Comparison of ENCODE assay signal across 10 mouse cellular contexts in the genomic region with DNA sequence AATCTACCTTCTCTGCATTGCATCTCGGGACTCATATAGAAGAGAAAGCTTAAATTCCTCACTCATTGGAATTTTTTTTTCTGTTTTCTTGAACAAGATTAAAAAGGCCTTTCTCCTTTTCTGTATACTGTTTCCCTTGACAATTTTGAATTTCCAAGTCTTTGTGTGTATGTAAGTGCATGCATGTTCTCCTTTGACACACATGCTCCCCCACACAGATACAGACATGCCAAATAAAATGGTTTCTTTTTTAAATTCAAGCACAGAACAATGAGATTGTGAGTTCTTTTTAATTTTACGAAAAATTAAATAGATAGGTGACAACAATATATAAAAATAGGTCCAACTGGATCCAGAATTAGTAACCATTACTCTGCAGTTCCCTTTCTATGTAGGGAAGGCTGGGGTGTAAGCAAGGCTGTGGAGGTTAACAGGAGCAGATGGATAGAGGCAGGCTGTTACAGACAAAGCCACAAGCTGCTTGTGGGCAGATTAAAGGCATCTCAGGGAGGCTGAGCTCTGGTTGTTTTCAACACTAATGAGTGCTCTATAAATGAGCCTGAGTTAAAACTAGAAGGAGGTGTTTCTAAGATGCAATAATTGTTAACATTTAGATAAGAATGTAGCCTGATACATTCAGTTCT. TPM values are rescaled to one million over a fixed set of nuclear protein-coding genes. Genes with fewer than 3 reads are reported as not detected.
DNase-seq lines count a peak whose midpoint lies in the region; ATAC-seq lines count a peak whose summit lies in the region.
"Had no signal": no experiment of that assay in that cellular context is flagged by ENCODE, and none has a peak within 500 bp of the region (broad histone marks: within the 10 kb centered on the region; RNA-seq: fewer than 3 reads in every experiment).

No protein-coding gene starts in this region.

- H3K27me3 ChIP-seq in hindbrain, embryonic 12.5 days: no peaks in the 10 kb centered on the region
- no peaks in the 10 kb centered on the region for H3K27me3 ChIP-seq in midbrain, embryonic 16.5 days (ENCODE audit: control insufficient read depth, insufficient read depth, low read depth, low read length)
- H3K27me3 ChIP-seq: liver, embryonic 15.5 days had no signal

- WGBS in hindbrain, embryonic 12.5 days: 79% methylated on average over 2 of the region's 2 CpGs
- WGBS in midbrain, embryonic 16.5 days: 69% methylated on average over 2 of the region's 2 CpGs

- H3K27ac ChIP-seq in hindbrain, embryonic 12.5 days: 0 out of 2 replicates have a peak overlapping the region, but pooled peaks have one; percentile 12
- H3K27ac ChIP-seq in midbrain, embryonic 16.5 days (ENCODE audit: low read length): no peak overlapping the region
- H3K27ac ChIP-seq: liver, embryonic 15.5 days had no signal

- H3K36me3 ChIP-seq in hindbrain, embryonic 12.5 days: no peaks in the 10 kb centered on the region
- no peaks in the 10 kb centered on the region for H3K36me3 ChIP-seq in midbrain, embryonic 16.5 days (ENCODE audit: control insufficient read depth, insufficient read depth, low read length)
- H3K36me3 ChIP-seq: liver, embryonic 15.5 days had no signal

- peaks cover 5% of the 10 kb centered on the region; the same call in 1 of the 2 replicates for H3K4me1 ChIP-seq in hindbrain, embryonic 12.5 days
- H3K4me1 ChIP-seq in midbrain, embryonic 16.5 days (ENCODE audit: control insufficient read depth, insufficient read depth, low read length): peaks cover 5% of the 10 kb centered on the region
- H3K4me1 ChIP-seq: liver, embryonic 15.5 days had no signal

- DNase-seq in cerebellum, adult 11 months: peak; percentile 47
- DNase-seq in cerebellum, postnatal 10 days: peak; percentile 61 to 62
- DNase-seq in frontal cortex, postnatal 36 days (ENCODE audit: low spot score in 2 of 2): no peak
- no peak for DNase-seq in heart, postnatal 4 days
- no peak for DNase-seq in frontal cortex, postnatal 10 days (ENCODE audit: low spot score in 2 of 2)
- DNase-seq: thymus, adult 18-20 months had no signal

- H3K9ac ChIP-seq in hindbrain, embryonic 12.5 days: no peak overlapping the region
- no peak overlapping the region for H3K9ac ChIP-seq in midbrain, embryonic 16.5 days (ENCODE audit: low read depth, low read length)
- H3K9ac ChIP-seq: liver, embryonic 15.5 days had no signal

- ATAC-seq in hindbrain, embryonic 12.5 days (ENCODE audit: low FRiP score): peak; percentile 71
- peak; percentile 61 for ATAC-seq in midbrain, embryonic 16.5 days

- no peaks in the 10 kb centered on the region; the same call in 1 of the 2 replicates for H3K9me3 ChIP-seq in hindbrain, embryonic 12.5 days (replicated peaks)
- 0 out of 2 replicates have a peak, but pooled peaks cover 3% of the 10 kb centered on the region for H3K9me3 ChIP-seq in midbrain, embryonic 16.5 days (replicated peaks; ENCODE audit: control insufficient read depth, low read length, poor library complexity, severe bottlenecking)
- H3K9me3 ChIP-seq: liver, embryonic 15.5 days had no signal

- no peak overlapping the region for H3K4me2 ChIP-seq in hindbrain, embryonic 12.5 days (replicated peaks)
- H3K4me2 ChIP-seq in midbrain, embryonic 16.5 days (ENCODE audit: low read length): no peak overlapping the region
- H3K4me2 ChIP-seq: liver, embryonic 15.5 days had no signal

- H3K4me3 ChIP-seq in hindbrain, embryonic 12.5 days: no peak overlapping the region
- no peak overlapping the region for H3K4me3 ChIP-seq in midbrain, embryonic 16.5 days (ENCODE audit: low read depth, low read length)
- H3K4me3 ChIP-seq: liver, embryonic 15.5 days had no signal

RNA-seq across cellular contexts. Expression of a gene that starts 31.6 kb away (rescaled TPM):
- 56.9 and 69.7 TPM in 2 replicates for polyA plus RNA-seq in hindbrain, embryonic 12.5 days (2016; fragmentation: Nextera tagmentation; extraction: Ambion mirVana)
- polyA plus RNA-seq in midbrain, embryonic 16.5 days (2015; fragmentation: Nextera tagmentation; extraction: Ambion mirVana): 175 and 244 TPM in 2 replicates
- total RNA-seq in heart, postnatal 4 days (2021): under 1 TPM in 1 of 2 experiments, not detected in 1; 0.36 TPM
- total RNA-seq: hematopoietic stem cell, adult 5-6 weeks had no signal

Comparison
In these comparisons a context has a peak if more than half of its experiments do, and no peak if none do; other contexts are left out.
1. DNase-seq: peak in cerebellum, adult 11 months (single experiment) and cerebellum, postnatal 10 days (2 of 2); none in frontal cortex, postnatal 36 days (0 of 2), heart, postnatal 4 days (single experiment) and frontal cortex, postnatal 10 days (0 of 2).